Mouse (Mus musculus) frontal cortex, postnatal 14 days (tissue): ENCODE measurements around the gene Cartpt.
A peak's percentile ranks its signal among the peaks of the same experiment; 100 is the strongest.
"Not testable (repeated sequence)": the region's sequence is repeated elsewhere in the genome, so short reads cannot be mapped to it uniquely, and the experiment has no call there.

Experiments
- DNase-seq, 2 experiments: peaks; one replicate each; pipeline ENCODE4 v3.0.0; 2022; ENCODE audit warnings: low spot score in 2 of 2

Gene Cartpt

DNA sequence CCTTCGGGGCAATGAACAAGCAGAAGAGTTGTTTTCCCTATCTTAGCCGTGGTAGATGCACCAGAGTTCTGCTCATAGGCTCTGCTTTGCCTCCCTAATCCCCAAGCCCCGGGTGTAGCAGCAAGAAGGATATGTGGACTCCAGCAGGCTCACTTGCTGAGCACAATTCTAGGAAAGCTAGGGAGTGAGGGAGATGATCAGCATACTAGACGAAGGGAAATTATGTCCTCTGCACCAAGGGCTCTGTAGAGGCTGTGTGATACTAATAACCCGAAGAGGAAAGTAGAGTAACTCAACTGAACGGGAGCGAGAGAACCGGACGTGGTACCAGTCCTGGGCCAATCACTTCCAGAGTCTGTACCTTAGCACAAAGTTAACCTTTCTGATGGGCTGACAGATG is at the start of gene Cartpt:
TSS of gene Cartpt (minus strand) at position 127 of the 400 bp plus-strand sequence.
- DNase-seq: no peak

DNA sequence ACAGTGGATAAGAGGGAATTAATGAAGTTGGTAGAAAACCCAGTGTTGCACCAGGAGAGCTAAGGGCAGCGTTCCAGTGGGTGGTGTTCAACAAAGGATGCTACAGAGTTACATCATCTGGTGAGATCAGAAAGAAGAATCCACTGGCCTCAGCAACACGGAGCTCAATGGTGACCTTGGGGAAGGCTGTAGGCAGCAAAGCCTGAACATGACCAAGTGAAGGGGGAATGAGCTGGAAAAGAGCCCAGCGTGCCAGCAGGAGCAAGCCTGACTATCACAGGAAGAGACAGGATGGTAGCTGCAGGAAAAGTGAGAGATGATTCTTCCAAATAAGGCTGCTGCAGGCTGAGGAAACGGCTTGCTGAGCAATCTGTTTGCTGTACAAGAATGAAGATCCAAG is 46.5 kb upstream of the Cartpt start:
- no peak for DNase-seq

DNA sequence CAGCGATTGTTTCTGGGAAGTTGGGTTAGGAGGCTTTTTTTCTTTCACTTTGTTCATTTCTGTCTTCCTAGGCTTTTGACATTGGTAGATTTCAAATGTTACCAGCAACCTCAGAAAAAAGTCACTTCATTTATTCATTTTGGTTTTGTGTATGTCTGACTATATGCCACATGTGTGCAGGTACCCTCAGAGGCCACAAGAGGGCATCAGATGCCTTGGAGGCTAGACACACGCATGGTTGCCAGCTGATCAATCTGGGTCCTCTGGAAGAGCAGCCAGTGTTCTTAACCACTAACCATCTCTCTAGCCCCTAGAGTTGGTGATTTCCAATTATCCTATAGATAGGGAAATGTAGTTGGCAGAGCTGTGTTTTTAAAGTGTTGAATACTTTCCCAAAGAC is 42.6 kb upstream of the Cartpt start:
- no peak for DNase-seq

DNA sequence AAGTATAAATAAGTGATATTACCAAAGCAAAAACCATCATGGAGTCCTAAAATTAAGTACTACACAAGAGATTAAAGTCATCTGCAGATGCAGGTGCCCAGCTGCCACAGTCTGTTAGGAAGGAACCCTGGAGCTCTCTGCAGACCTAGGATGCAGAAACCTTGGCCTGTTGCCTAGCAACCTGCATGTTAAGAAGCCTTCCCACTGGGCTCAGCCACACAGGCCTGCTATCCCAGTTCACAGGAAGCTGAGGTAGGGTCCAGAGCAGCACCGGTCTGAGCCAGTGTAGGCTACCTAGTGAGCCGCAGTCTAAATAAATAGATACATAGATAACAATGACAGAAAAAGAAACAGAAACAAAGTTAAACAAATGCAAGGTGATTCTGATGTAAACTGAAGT is 39.7 kb upstream of the Cartpt start:
- peak in 1 of 2 experiments; percentile 14 for DNase-seq

DNA sequence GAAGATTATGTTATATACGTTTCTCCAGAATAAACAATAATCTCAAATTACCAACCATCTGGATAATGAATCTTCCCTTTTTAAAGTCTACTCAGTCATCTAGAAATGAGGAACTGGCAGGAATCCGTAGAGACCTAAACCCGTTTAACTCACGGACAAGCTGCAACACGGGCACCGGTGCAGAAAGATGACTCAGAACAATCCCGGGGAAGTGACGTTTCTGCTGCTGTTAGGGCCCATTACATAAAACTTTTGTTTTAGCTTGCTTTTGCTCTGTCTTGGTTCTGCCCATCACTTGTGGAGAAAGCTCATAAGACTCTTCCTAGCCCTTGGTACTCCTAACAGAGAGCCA is 38.4 kb upstream of the Cartpt start:
- no peak for DNase-seq

- DNase-seq: no peak
Observed at GRCm38 (mm10) chr13:99938606-99939319, 37.9 kb upstream of the Cartpt start.

DNA sequence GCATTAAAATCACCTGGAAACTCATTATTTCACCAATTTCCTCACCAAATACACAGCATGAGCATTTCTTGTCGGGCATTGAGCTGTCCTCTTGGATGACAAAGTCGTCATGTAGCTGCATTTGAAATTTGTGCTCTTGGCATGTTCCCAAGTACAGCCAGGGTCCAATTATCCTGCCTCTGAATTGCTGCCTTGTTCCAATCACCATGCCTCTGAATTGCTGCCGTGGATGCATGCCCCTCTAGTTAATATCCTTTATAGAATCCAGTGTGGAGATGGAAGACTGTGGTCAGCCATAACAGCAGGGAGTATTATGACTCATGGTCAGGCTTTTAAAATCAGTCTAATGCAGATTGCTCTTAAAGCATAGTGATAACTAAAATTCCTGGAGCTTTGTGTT is 36.9 kb upstream of the Cartpt start:
- DNase-seq: no peak

- no peak for DNase-seq
Observed at GRCm38 (mm10) chr13:99932406-99932805, 31.5 kb upstream of the Cartpt start.

DNA sequence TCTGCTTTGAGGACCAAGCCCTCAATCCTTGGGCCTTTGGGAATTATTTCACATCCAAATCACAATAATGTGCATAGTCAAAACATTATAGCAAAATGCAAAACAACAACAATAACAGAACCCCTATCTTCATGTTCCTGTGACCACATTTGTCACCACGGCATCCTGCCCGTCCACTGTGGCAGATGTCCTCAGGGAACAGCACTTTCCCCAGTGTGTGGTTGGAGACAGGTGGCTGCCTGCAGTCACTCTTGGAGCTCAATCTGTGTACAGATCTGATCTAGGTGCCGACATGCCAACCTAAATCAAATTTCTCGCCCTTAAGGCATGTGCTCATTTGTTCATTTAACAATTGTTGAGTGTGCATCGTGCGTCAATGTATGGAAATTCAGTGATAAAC is 30.6 kb upstream of the Cartpt start:
- no peak for DNase-seq

- no peak for DNase-seq
Observed at GRCm38 (mm10) chr13:99926249-99926648, 25.4 kb upstream of the Cartpt start.

DNA sequence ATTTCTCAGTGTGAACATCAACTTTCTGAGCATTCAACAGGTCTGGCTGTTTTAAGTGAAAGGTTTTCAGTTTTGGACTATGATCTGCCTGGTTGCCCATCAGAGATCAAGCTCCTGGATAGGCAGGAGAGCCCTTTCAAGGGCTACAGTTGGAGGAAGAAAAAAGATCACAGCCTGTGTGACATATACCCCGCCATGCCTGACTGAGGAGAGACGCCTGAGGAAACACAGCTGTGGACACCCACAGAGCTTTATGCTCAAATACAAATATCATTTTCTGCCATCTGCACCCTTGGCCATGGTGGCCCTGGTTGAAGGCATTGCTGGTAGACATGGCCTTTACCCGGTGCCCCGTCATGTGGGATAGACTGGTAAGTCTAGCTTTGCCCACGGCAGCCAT is 14.7 kb upstream of the Cartpt start:
- DNase-seq: no peak

GRCm38 (mm10) chr13:99900557-99900892 is 366 bp downstream of the Cartpt start:
- no peak for DNase-seq

- DNase-seq: no peak
Observed at GRCm38 (mm10) chr13:99899670-99900556, 978 bp downstream of the Cartpt start.

DNA sequence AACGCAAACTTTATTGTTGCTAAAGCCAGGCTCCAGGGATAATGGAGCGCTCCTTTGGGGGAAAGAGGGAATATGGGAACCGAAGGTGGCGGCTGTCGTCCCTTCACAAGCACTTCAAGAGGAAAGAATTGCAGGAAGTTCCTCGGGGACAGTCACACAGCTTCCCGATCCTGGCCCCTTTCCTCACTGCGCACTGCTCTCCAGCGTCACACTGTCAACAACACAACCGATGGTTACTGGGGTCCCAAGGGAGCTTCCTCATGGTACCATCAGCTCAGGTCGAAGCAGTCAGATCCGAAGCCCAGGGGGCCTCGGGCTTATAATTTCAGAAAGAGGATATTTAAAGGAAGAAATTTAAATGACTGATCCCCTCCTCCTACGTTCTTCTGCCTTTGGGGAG is 2.1 kb downstream of the Cartpt start:
- DNase-seq: no peak

DNA sequence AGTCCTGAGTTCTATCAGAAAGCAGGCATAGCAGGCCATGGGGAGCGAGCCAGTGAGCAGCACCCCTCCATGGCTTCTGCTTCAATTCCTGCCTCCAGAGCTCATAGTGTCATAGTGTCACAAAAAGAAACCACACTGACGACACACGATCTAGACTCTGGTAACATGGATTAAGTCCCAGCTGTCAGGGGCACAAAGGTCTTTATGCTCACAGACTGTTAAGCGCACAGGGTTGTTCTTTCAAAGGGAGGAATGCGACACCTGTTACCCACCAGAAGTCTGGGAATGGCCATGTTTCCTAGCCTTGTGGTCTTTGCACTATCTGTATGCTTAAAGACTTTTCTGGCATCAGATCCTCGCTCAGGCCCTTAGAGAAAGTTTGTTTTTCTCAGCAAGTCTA is 15.3 kb downstream of the Cartpt start:
- no peak for DNase-seq

- DNase-seq: not testable (repeated sequence)
Observed at GRCm38 (mm10) chr13:99881774-99882173, 19.1 kb downstream of the Cartpt start.

DNA sequence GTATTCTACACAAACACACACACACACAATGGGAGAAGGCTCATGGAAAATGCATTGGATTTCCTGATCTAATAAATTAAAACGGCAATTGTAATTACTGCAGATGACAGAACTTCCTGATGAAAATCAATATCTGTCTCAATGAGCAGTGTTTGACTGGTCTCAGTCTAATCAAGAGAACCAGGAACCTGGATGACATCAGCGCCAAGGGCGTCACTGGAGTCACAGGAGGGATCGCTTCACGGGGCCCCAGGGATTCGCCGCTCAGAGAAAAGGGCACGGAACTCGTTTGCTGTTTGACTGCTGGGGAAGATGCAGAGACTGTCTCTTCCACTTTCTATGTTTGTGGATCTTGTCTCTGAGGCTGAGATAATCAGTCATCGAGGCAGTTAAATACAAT is 21.2 kb downstream of the Cartpt start:
- DNase-seq: no peak

- DNase-seq: no peak
Observed at GRCm38 (mm10) chr13:99872059-99872458, 28.8 kb downstream of the Cartpt start.

DNA sequence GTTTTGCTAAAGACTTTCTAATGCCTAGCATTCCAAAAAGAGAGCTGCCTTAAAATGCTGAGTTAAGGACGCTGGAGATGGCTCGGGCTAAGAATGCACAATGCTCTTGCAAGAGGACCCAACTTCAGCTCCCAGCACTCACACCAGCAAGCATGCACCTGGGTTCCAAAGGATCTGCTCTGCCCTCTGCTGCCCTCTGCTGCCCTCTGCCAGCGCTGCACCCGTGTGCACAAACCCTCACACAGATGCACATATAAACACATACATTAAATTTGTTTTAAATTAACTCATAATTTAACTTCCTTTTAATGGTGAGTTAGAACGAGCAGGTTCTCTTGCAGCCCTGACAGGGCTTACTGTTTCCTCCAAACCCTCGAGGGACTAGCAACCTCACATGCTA is 32.5 kb downstream of the Cartpt start:
- no peak for DNase-seq

DNA sequence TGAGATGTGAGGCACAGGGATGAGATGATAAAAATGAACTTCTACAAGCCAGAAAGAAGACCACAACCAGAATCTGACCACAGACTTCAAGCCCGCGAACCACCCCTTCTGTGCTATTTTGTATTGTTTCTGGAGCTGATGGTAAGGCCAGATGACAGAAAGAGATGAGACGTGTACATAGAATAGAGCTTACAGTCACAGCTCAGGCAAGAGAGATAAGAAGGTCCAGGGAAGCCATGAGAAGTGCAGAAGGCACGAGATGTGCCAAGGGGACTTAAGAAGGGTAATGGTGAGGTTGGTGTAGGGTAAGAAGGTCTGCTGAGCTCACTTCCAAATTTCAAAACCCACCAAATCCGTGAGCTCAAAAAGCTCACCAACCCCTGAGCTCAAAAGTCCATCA is 36.6 kb downstream of the Cartpt start:
- no peak for DNase-seq

DNA sequence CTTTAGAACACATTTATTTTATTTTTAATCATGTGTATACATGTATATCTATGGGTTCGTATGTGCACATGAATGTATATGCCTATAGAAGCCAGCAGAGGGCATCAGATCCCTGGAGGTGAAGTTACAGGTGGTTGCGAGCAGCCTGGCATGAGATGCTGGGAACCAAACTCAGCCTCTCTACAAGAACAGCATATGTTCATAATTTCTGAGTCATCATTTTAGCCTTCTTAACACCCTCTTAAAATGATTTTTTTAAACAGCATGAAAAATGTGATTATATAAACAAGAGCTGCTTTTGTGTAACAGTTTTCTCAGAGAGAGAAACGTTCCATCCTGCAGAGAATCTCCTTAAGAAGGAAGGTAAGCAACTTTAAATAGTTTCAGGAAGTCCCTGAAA is 40.2 kb downstream of the Cartpt start:
- no peak for DNase-seq

DNA sequence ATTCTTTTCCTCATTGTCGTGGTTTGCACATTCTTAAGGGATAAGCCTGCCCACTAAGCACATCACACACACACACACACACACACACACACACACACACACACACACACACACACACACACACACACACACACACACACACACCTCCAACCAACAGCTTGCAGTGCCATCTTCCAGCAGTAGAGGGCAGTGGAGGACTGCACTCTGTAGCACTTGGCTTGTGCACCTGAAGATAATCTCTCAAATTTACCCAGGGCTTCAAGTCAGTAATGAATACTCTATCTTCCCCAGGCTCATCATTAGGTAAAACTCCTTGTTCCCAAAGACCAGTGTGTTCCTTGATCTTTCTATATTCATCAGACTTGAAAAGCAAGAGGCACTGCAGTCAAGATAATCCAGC is 41.8 kb downstream of the Cartpt start:
- peak in 1 of 2 experiments; percentile 46 for DNase-seq

- DNase-seq: no peak
Observed at GRCm38 (mm10) chr13:99857879-99858278, 43.0 kb downstream of the Cartpt start.
